Mouse (Mus musculus): ENCODE measurements around the gene D8Ertd738e. TPM values are rescaled to one million over a fixed set of nuclear protein-coding genes. Genes with fewer than 3 reads are reported as not detected.

Gene D8Ertd738e
- polyA plus RNA-seq, 1 experiment from 2014 or later = 183 TPM

DNA sequence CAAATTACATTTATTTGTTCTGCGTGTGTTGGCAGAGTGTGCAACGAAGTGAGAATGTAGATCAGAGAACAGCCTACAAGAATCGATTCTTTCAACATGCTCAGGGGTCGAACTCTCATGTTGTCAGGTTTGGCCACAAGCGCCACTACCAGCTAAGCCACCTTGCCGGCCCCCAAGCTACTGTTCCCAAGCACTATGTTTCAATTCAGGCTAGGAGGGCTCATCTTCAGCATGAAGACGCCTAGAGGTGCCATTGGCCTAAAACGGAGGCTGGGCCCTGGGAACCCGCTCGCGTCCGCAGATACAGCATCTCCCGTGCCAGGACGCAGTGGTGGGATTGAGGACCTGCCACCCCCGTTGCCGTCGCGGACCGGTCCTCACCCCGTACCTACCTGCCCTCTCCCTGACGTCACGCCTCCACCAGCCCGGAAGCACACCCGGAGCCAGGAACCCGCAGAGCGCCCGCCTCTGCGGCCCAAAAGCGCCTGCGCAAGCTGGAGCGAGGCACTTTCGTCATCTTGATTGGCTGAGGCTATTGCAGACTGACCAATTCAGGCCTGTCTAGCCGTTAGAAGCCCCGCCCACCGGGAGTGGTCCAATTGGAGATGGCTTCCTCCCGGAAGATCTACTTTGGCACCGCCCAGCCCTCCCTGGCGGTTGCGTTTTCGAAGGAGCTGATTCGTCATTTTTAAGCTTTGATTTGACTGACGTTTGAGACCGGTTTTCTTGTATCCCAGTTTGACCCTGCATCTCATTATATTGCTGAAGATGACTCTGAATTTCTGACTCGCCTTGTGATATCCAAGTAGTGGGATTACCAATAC is 20.6 kb upstream of the D8Ertd738e start, which contains the start of gene Ccdc130:
Gene Ccdc130 (minus strand): TSS at position 431 of the 824 bp plus-strand sequence.
- H3K9me3 ChIP-seq (replicated peaks) = no peaks in the 10 kb centered on the region
- peaks cover 18% of the 10 kb centered on the region for H3K36me3 ChIP-seq (replicated peaks)
- ATAC-seq (ENCODE audit: insufficient read depth) = peak; percentile 100
- WGBS (ENCODE audit: insufficient replicate concordance) = under 1% methylated on average over 44 of the region's 44 CpGs
- no peaks in the 10 kb centered on the region for H3K27me3 ChIP-seq
- H3K4me2 ChIP-seq = peak within 1 kb of the TSS; percentile 90
- H3K4me1 ChIP-seq (replicated peaks) = peaks cover 16% of the 10 kb centered on the region
- H3K9ac ChIP-seq = peak within 1 kb of the TSS; percentile 86
- H3K4me3 ChIP-seq (replicated peaks) = peak within 1 kb of the TSS; percentile 86
- peak within 1 kb of the TSS; percentile 61 for H3K27ac ChIP-seq (replicated peaks)

DNA sequence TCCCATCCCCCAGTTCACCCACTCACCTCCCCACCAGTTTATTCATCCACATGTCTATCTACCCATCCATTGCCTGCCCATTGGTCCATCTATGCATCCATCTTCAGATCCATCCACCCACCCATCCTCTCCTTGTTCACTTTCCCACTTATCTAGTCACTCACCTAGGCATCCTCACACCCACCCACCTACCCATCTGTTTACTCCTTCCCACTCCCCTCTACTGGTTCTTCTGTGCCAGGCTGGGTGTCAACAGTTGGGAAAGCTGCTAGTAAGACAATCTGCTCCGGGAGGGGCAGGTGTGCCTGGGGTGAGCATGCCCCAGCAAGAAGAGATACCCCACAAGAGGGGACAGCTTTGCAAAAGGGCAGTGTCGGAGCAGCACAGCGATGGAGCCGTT is 11.6 kb upstream of the D8Ertd738e start:
- H3K4me2 ChIP-seq = no peak overlapping the region
- no peak for ATAC-seq (ENCODE audit: insufficient read depth)
- 85% methylated on average over 4 of the region's 4 CpGs for WGBS (ENCODE audit: insufficient replicate concordance)

DNA sequence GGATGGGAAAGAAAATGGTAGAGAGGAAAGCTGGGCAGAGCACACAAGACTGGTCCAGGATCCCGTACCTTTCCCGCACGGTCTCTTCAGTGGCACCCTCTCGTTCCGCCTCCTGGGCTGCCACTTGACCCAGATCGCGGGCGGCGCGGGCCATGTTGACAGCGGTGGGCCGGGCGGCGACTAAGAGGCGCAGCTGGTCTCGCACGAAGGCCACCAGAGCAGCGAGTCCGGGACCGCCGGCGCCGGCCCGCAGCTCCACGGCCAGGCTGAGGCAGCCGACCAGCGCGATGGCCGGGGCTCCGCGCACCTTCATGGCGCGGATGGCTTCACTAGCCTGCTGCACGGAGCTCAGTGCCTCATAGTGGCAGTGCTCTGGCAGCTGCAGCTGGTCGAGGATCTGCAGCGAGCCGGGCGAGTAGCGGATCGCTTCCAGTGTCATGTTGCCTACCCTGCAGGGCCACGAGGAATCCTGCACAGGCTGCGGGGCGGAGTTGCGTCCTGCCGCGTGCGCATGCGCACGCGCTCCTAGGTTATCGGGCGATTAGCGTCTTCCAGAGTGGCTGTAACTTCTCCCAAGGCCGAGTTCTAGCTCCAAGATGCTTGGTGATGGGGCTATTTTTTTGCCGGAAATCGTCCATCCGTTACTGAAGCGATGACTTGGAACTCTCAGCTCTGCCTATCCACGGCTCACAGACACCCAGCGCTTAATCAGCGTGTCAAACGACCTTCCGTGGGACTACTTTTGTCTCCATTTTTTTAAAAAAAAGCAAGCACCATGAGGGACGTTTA is 7.5 kb upstream of the D8Ertd738e start, which contains the start of gene Mri1:
Gene Mri1 (minus strand): TSS at position 505 of the 789 bp plus-strand sequence.
- Histone ChIP-seq H3K36me3 (replicated peaks) (peaks cover 67% of the 10 kb centered on the region), H3K4me1 (replicated peaks) (peaks cover 30% of the 10 kb centered on the region), H3K27me3 (no peaks in the 10 kb centered on the region), H3K27ac (replicated peaks) (peak within 1 kb of the TSS; percentile 91), H3K4me2 (peak within 1 kb of the TSS; percentile 100), H3K9ac (peak within 1 kb of the TSS; percentile 75), H3K9me3 (replicated peaks) (no peaks in the 10 kb centered on the region), H3K4me3 (replicated peaks) (peak within 1 kb of the TSS; percentile 78)
- peak; percentile 88 for ATAC-seq (ENCODE audit: insufficient read depth)
- under 1% methylated on average over 64 of the region's 64 CpGs for WGBS (ENCODE audit: insufficient replicate concordance)

More for the DNA sequence above, 11.6 kb upstream of the D8Ertd738e start:
- peaks cover 75% of the 10 kb centered on the region for H3K36me3 ChIP-seq (replicated peaks)
- H3K27me3 ChIP-seq = no peaks in the 10 kb centered on the region
- H3K4me1 ChIP-seq (replicated peaks) = peaks cover 20% of the 10 kb centered on the region
- no peak overlapping the region for H3K27ac ChIP-seq (replicated peaks)
- no peak overlapping the region for H3K9ac ChIP-seq
- H3K9me3 ChIP-seq (replicated peaks) = no peaks in the 10 kb centered on the region
- H3K4me3 ChIP-seq (replicated peaks) = no peak overlapping the region

DNA sequence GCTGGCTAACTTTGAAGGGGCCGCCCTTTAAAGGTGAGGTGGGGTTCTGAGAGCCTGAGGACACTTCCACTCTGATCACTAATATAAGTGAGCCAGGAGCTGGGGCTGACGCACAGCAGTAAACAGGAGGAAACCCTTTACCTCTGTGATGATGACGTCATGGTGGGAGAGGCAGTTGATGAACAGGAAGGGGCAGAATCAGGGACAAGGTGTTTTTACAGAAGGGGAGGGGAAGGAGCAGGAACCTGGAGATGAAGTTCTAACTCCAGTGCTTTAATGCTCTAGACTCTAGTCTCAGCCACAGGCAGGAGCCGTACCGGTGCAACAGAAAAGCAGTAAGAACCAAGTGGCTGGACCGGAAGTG is 6.9 kb upstream of the D8Ertd738e start:
- Histone ChIP-seq H3K36me3 (replicated peaks) (peaks cover 65% of the 10 kb centered on the region), H3K9me3 (replicated peaks) (no peaks in the 10 kb centered on the region), H3K27me3 (no peaks in the 10 kb centered on the region), H3K4me2 (peak overlapping the region; percentile 100), H3K4me3 (replicated peaks) (peak overlapping the region; percentile 78), H3K27ac (replicated peaks) (peak overlapping the region; percentile 91), H3K9ac (peak overlapping the region; percentile 75), H3K4me1 (replicated peaks) (peaks cover 30% of the 10 kb centered on the region)
- ATAC-seq (ENCODE audit: insufficient read depth) = peak; percentile 40
- WGBS (ENCODE audit: insufficient replicate concordance) = 11% methylated on average over 6 of the region's 6 CpGs

DNA sequence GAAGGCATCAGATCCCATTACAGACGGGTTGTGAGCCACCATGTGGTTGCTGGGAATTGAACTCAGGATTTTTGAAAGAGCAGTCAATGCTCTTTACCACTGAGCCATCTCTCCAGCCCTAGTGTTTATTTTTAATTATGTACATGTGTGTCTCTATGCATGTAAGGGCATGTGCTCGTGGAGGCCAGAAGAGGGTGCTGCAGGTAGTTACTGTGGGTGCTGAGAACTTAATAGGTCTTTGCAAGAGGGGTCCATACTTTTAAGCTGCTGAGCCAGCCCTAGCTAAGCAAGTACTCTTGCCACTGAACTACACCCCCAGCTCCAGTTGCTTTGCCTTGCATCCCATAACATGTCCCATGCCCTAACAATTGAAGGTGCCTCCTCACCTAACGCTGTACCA is 6.3 kb upstream of the D8Ertd738e start:
- Histone ChIP-seq H3K9me3 (replicated peaks) (no peaks in the 10 kb centered on the region), H3K4me2 (peak overlapping the region; percentile 100), H3K9ac (no peak overlapping the region), H3K4me3 (replicated peaks) (peak overlapping the region; percentile 78), H3K4me1 (replicated peaks) (peaks cover 30% of the 10 kb centered on the region), H3K27ac (replicated peaks) (0 out of 2 replicates have a peak overlapping the region, but pooled peaks have one; percentile 91), H3K27me3 (no peaks in the 10 kb centered on the region), H3K36me3 (replicated peaks) (peaks cover 65% of the 10 kb centered on the region)
- ATAC-seq (ENCODE audit: insufficient read depth) = no peak
- 72% methylated on average over 3 of the region's 3 CpGs for WGBS (ENCODE audit: insufficient replicate concordance)

DNA sequence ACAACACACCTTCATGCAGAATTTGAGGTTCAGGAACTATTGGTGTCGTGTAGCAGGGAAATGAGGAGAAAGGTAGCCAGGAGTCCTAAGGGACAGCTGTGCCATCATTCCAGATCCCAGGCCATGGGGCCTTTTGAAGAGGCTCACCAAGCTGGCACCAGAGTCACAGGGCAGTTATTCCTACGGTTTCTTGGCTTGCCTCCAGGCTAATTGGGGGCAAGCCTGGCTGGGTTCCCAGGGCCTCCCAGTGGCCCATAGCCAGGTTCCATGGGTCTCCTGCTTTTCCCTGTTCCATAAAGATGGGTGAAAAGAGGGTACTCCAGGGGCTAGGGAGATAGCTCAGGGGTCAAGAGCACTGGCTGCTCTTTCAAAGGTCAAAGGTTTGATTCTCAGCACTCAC is 7.7 kb downstream of the D8Ertd738e start:
- Histone ChIP-seq H3K27me3 (no peaks in the 10 kb centered on the region), H3K9me3 (replicated peaks) (no peaks in the 10 kb centered on the region), H3K4me1 (replicated peaks) (peaks cover 11% of the 10 kb centered on the region), H3K9ac (no peak overlapping the region), H3K4me2 (no peak overlapping the region), H3K4me3 (replicated peaks) (no peak overlapping the region), H3K27ac (replicated peaks) (no peak overlapping the region), H3K36me3 (replicated peaks) (peaks cover 30% of the 10 kb centered on the region)
- no peak for ATAC-seq (ENCODE audit: insufficient read depth)
- WGBS (ENCODE audit: insufficient replicate concordance) = 55% methylated on average over 2 of the region's 2 CpGs

DNA sequence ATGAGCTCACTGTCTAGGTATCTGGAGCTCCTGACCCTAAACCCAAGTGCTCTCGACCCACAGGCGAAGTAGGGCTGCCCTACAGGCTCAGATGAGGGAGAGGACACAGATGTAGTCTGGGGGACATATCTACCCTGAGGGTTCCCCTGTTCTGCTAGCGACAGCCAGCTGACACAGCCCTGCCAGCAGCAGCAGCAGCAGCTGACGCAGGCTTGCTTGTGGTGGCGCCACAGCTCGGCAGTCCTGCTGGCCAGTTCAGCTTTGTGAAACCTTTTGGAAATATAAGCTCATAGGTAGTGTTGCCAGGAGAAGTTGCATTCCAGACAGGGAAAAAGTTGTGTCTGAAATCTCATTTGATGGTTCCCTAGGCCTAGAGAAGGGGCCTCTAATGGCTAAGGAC is 8.4 kb downstream of the D8Ertd738e start:
- 47% methylated on average over 6 of the region's 6 CpGs for WGBS (ENCODE audit: insufficient replicate concordance)
- Histone ChIP-seq H3K4me1 (replicated peaks) (peaks cover 17% of the 10 kb centered on the region), H3K27ac (replicated peaks) (no peak overlapping the region), H3K27me3 (no peaks in the 10 kb centered on the region), H3K9me3 (replicated peaks) (no peaks in the 10 kb centered on the region), H3K4me3 (replicated peaks) (no peak overlapping the region), H3K4me2 (no peak overlapping the region), H3K9ac (no peak overlapping the region), H3K36me3 (replicated peaks) (peaks cover 23% of the 10 kb centered on the region)
- ATAC-seq (ENCODE audit: insufficient read depth) = no peak

DNA sequence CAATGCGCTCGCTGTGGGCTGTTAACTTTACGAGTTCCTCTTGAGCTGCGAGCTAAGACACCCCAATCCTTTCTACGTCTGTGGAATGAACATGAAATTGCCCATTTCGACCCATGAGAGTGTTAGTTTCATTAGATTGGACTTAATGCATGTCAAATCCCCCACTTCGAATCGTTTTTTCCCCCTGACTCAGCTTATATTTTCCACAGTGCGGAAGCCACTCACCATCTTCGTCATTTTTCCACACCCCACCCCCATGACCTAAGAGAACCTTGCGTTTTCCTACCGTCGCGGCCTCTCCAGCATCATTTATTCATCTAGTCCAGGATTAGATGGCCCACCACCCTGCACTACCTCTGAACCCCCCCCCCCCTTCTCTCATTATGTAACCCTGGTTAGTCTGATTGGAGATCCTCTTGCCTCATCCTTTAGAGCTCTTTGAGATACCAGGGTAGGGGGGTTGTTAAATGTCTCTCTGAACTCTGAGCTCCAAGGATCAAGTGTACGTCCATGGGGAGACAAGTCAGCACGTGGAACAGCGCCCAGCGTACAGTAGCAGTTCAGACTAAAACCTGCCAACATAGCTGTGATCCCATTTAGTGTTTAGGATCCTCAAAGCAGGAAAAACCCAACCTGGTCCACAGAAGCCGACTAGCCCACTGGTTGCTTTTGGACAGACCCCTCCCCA is 11.8 kb downstream of the D8Ertd738e start:
- Histone ChIP-seq H3K27ac (replicated peaks) (peak overlapping the region; percentile 78), H3K27me3 (no peaks in the 10 kb centered on the region), H3K4me2 (peak overlapping the region; percentile 94), H3K9ac (peak overlapping the region; percentile 74), H3K9me3 (replicated peaks) (no peaks in the 10 kb centered on the region), H3K36me3 (replicated peaks) (no peaks in the 10 kb centered on the region), H3K4me1 (replicated peaks) (peaks cover 27% of the 10 kb centered on the region), H3K4me3 (replicated peaks) (peak overlapping the region; percentile 90)
- no peak for ATAC-seq (ENCODE audit: insufficient read depth)
- WGBS (ENCODE audit: insufficient replicate concordance) = 15% methylated on average over 19 of the region's 19 CpGs

DNA sequence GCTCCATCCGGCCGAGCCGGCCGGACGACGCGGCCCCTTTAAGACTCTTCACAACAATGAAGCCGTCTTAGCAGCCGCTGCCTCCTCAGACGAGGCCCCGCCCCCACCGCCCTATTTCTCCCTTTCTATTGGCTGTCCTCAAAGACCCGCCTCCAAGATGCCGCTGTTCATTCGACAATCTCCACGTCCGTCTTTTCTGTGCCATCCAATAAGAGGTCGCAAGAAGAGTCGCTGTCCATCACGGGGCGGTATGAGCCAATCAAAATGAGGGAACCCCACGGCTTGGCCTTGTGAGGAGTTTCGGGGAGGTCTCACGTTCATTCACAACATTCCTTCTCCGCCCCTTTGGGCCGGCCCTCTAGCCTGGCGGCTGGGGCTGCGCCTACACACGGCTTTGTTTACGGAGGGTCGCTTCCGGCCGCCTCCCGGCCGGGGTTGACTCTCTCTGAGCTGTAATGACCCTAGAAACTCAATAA is 12.5 kb downstream of the D8Ertd738e start, which contains the start of gene Zswim4:
Gene Zswim4 (minus strand): TSS at position 58 of the 476 bp plus-strand sequence.
- under 1% methylated on average over 35 of the region's 35 CpGs for WGBS (ENCODE audit: insufficient replicate concordance)
- peak; percentile 99 for ATAC-seq (ENCODE audit: insufficient read depth)
- H3K4me3 ChIP-seq (replicated peaks) = peak within 1 kb of the TSS; percentile 90
- H3K9me3 ChIP-seq (replicated peaks) = no peaks in the 10 kb centered on the region
- peak within 1 kb of the TSS; percentile 78 for H3K27ac ChIP-seq (replicated peaks)
- H3K4me1 ChIP-seq (replicated peaks) = peaks cover 27% of the 10 kb centered on the region
- H3K36me3 ChIP-seq (replicated peaks) = no peaks in the 10 kb centered on the region
- H3K27me3 ChIP-seq = no peaks in the 10 kb centered on the region
- H3K9ac ChIP-seq = peak within 1 kb of the TSS; percentile 93
- H3K4me2 ChIP-seq = peak within 1 kb of the TSS; percentile 94

DNA sequence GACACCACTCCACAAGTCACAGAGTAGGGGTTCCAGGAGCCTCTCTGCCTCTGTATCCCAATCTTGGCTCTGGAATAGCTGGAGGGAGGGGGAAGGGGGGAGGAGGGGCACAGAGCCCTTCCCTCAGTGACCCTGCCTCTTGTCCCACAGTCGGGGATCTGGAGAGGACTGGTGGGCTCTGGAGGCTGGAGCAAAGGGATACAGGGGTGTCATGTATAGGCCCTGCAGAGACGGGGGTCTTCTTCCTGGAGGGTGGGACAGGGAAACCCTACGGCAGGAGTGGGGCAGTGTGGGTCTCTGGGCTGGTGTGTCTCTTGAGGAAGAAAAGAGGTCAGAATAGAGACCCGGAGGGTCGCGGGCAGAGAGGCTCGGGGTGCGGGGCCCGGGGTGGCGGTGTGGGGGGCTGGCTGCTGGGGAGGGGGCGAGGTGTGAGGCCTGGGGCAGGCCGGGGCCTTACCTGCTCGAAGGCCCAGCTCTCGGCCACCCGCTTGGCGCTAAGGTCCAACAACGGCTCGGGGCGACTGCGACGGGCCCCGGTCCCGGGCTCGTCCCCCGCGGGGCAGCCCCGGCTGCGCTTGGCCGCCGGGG is 13.0 kb downstream of the D8Ertd738e start:
- Histone ChIP-seq H3K27ac (replicated peaks) (peak overlapping the region; percentile 67), H3K9me3 (replicated peaks) (no peaks in the 10 kb centered on the region), H3K4me2 (peak overlapping the region; percentile 94), H3K36me3 (replicated peaks) (no peaks in the 10 kb centered on the region), H3K27me3 (no peaks in the 10 kb centered on the region), H3K4me1 (replicated peaks) (peaks cover 27% of the 10 kb centered on the region), H3K9ac (peak overlapping the region; percentile 93), H3K4me3 (replicated peaks) (peak overlapping the region; percentile 90)
- under 1% methylated on average over 27 of the region's 30 CpGs for WGBS (ENCODE audit: insufficient replicate concordance)
- ATAC-seq (ENCODE audit: insufficient read depth) = no peak
